Mouse (Mus musculus): ENCODE results near the gene Rxylt1. TPM values are rescaled to one million over a fixed set of nuclear protein-coding genes. Genes with fewer than 3 reads are reported as not detected.

Gene Rxylt1
- polyA plus RNA-seq, 1 experiment, result 11.9 TPM

DNA sequence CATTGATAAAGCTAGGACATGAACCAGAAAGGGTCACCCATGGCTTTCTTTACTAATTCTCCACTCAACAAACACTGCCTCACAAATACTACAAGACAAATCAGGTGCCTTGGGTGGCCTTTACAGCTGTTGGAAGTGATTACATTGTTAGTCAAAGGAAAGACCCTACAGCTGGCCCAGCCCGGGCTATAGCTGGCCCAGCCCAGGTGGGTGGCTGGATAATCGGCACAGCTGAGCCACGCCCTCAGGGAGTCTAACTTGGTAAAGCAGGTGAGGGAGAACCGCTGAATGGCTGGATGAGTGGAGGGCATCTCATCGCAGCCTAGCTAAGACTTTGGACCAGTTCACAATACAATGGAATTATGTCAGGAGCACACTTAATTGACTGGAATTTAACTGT is 63.9 kb downstream of the Rxylt1 start:
- H3K4me3 ChIP-seq (replicated peaks; ENCODE audit: control insufficient read depth, low read depth, low read length), result no peak overlapping the region
- WGBS, result 80% methylated on average over 5 of the region's 5 CpGs
- TF ChIP-seq POLR2A (IDR thresholded peaks at IDR 0.05; ENCODE audit: borderline replicate concordance, control insufficient read depth, low read depth, low read length) (no peak), CTCF (IDR thresholded peaks at IDR 0.05; ENCODE audit: control insufficient read depth, insufficient read depth, low read length) (no peak)
- no peaks in the 10 kb centered on the region for H3K4me1 ChIP-seq (ENCODE audit: control insufficient read depth, insufficient read depth, low read length)
- no peak overlapping the region for H3K27ac ChIP-seq (ENCODE audit: control insufficient read depth, insufficient read depth, low read depth, low read length, poor library complexity)

DNA sequence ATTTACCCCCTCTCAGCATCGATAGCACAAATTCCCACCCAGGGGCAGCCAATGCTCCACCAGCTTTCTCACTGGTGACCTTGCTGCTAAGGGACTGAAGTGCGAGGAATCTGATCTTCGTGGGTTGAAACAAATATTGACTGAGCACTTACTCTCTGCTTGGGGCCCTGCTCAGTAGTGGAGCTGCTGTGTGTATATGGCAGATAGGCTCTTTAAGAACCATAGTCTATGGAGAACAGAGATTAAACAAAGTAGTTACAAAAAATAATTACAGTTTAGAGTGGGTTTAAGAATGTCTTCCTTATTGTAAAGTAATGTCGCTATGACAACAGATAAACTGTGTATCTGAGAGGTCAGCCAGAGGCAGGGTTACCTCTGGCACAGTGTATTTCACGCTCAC is 66.8 kb downstream of the Rxylt1 start:
- WGBS, result 80% methylated on average over 5 of the region's 5 CpGs

DNA sequence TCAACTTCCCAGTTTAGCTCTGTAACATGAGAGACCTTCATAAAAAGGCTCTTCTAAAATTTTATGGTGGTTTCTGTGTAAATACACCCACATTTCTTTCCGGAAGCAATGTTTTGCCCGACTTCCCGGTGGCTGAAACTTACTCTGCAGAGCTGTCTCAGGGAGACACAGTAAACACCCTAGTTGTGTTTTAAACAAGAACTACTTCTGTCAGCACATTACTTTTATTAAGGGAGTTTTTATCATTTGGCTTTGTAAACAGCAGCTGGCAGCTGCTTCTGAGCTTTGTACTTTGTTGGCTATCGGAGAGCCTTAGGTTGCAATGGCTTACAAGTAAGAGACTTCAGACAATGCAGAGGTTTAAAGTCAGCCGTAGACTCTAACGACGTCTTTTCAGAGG is 67.4 kb downstream of the Rxylt1 start:
- H3K4me3 ChIP-seq (replicated peaks; ENCODE audit: control insufficient read depth, low read depth, low read length), result no peak overlapping the region
- H3K27ac ChIP-seq (ENCODE audit: control insufficient read depth, insufficient read depth, low read depth, low read length, poor library complexity), result no peak overlapping the region
- H3K4me1 ChIP-seq (ENCODE audit: control insufficient read depth, insufficient read depth, low read length), result no peaks in the 10 kb centered on the region
- 22% methylated on average over 7 of the region's 7 CpGs for WGBS
- no peak for TF ChIP-seq CTCF (IDR thresholded peaks at IDR 0.05; ENCODE audit: control insufficient read depth, insufficient read depth, low read length)
- TF ChIP-seq POLR2A (IDR thresholded peaks at IDR 0.05; ENCODE audit: borderline replicate concordance, control insufficient read depth, low read depth, low read length), result no peak

More for the DNA sequence above, 66.8 kb downstream of the Rxylt1 start:
- H3K4me3 ChIP-seq (replicated peaks; ENCODE audit: control insufficient read depth, low read depth, low read length), result no peak overlapping the region
- no peaks in the 10 kb centered on the region for H3K4me1 ChIP-seq (ENCODE audit: control insufficient read depth, insufficient read depth, low read length)
- TF ChIP-seq CTCF (IDR thresholded peaks at IDR 0.05; ENCODE audit: control insufficient read depth, insufficient read depth, low read length), result no peak
- TF ChIP-seq POLR2A (IDR thresholded peaks at IDR 0.05; ENCODE audit: borderline replicate concordance, control insufficient read depth, low read depth, low read length), result no peak
- H3K27ac ChIP-seq (ENCODE audit: control insufficient read depth, insufficient read depth, low read depth, low read length, poor library complexity), result no peak overlapping the region

Other genes with a start within 250 kb of the Rxylt1 start
- 0.97 and 1.0 TPM in 2 replicates for gene Srgap1, start 50.1 kb downstream of the Rxylt1 start, polyA plus RNA-seq (2011; ENCODE audit: insufficient read depth, insufficient read length, low replicate concordance, missing spikeins)

Data from bone marrow, adult 2 months (tissue).